Mouse (Mus musculus): ENCODE data around the gene Nfkbie. TPM values are rescaled to one million over a fixed set of nuclear protein-coding genes. Genes with fewer than 3 reads are reported as not detected.
A peak's percentile ranks its signal among the peaks of the same experiment; 100 is the strongest.

Gene Nfkbie
- polyA plus RNA-seq, 1 experiment from 2014 or later, result 2.7 TPM

- H3K9ac ChIP-seq, result peak overlapping the region; percentile 87
- H3K4me3 ChIP-seq, result peak overlapping the region; percentile 69
- peak overlapping the region; percentile 99 for H3K4me2 ChIP-seq
- peaks cover 25% of the 10 kb centered on the region for H3K36me3 ChIP-seq
- H3K27me3 ChIP-seq (replicated peaks), result peaks cover 5% of the 10 kb centered on the region; the same call in 1 of the 2 replicates
- no peaks in the 10 kb centered on the region for H3K9me3 ChIP-seq
- peaks cover 63% of the 10 kb centered on the region for H3K4me1 ChIP-seq
- WGBS, result 25% methylated on average over 8 of the region's 8 CpGs
- peak overlapping the region; percentile 80 for H3K27ac ChIP-seq (replicated peaks)
- ATAC-seq (ENCODE audit: extremely low read depth, insufficient number of reproducible peaks, low FRiP score, low TSS enrichment), result no peak
Measured at GRCm38 (mm10) chr17:45592606-45593431, 37.3 kb downstream of the Nfkbie start.

DNA sequence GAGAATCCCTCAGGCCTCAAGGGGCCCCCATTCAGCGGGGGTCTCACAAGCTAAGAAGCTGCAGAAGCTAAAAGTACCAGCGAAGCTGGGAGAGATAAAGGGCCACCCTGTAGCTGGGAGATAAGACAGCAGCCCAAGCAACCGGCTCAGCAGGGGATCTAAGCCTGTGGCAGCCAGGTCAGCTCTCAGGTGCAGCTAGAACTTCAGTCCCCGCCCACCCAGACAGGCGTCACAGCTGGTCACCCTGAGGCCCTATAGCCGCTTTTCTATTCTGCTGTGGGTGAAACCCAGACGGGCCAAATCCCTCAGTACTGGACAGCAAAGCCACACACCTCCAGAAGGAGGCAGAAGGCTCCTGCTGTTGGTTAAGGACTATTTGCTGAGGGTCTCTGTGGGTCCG is 38.0 kb downstream of the Nfkbie start:
- Histone ChIP-seq H3K9me3 (no peaks in the 10 kb centered on the region), H3K9ac (peak overlapping the region; percentile 87), H3K27ac (replicated peaks) (no peak overlapping the region; the same call in 1 of the 2 replicates), H3K4me1 (peaks cover 64% of the 10 kb centered on the region), H3K4me3 (peak overlapping the region; percentile 69), H3K4me2 (peak overlapping the region; percentile 99), H3K36me3 (peaks cover 18% of the 10 kb centered on the region), H3K27me3 (replicated peaks) (peaks cover 5% of the 10 kb centered on the region; the same call in 1 of the 2 replicates)
- ATAC-seq (ENCODE audit: extremely low read depth, insufficient number of reproducible peaks, low FRiP score, low TSS enrichment), result 0 out of 2 replicates have a peak, but pooled peaks have one; percentile 6
- WGBS, result 20% methylated on average over 8 of the region's 8 CpGs

- Histone ChIP-seq H3K9me3 (no peaks in the 10 kb centered on the region), H3K4me2 (peak overlapping the region; percentile 99), H3K4me1 (peaks cover 71% of the 10 kb centered on the region), H3K9ac (peak overlapping the region; percentile 87), H3K27ac (replicated peaks) (no peak overlapping the region), H3K27me3 (replicated peaks) (peaks cover 5% of the 10 kb centered on the region; the same call in 1 of the 2 replicates), H3K36me3 (peaks cover 11% of the 10 kb centered on the region), H3K4me3 (peak overlapping the region; percentile 69)
- ATAC-seq (ENCODE audit: extremely low read depth, insufficient number of reproducible peaks, low FRiP score, low TSS enrichment), result no peak
- WGBS, result 40% methylated on average over 8 of the region's 8 CpGs
Measured at GRCm38 (mm10) chr17:45594195-45594594, 38.7 kb downstream of the Nfkbie start.

DNA sequence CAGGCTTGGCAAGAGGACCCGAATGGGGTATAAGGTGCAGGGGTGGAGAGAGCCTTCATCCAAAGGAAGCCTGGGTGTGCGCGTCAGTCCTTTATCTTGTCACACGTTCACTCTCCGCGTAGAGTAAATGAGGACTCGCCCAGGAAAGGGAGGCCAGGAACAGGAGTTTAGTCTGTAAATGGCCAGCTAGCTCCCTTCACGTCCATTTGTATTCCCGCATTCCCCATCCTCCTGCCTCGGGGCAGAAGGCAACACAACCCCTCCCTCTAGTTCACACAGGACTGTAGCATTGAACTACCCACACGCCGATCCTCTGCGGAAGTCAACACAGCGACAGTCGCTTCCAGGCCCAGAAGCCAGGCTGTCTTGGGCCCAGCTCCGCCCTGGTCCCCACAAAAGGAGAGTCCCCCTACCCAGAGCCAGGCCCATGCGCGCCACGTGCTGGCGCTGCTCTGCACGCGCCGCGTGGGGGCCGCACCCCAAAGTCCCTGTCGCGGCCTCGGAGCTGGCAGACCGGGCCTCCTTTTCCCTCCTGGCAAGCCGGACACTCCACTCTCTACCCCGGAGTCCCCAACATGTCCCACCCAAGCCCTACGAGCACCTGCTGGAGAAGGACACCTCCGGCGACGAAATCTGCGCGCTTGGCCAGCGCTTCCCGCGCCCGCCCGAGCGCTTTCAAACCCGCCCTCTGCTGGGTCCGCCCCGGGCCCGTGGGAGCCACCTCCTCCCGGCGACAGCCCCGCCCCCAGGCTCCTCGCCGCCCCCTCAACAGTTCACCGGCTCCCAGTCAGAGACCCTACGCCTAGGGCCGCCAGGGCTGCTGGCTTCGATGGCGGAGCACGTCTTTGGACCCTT is 39.6 kb downstream of the Nfkbie start:
- WGBS, result 2% methylated on average over 48 of the region's 58 CpGs
- peak overlapping the region; percentile 87 for H3K9ac ChIP-seq
- H3K27me3 ChIP-seq (replicated peaks), result peaks cover 6% of the 10 kb centered on the region; the same call in 1 of the 2 replicates
- H3K4me1 ChIP-seq, result peaks cover 80% of the 10 kb centered on the region
- ATAC-seq (ENCODE audit: extremely low read depth, insufficient number of reproducible peaks, low FRiP score, low TSS enrichment), result peak; percentile 67
- H3K36me3 ChIP-seq, result peaks cover 2% of the 10 kb centered on the region
- H3K4me2 ChIP-seq, result peak overlapping the region; percentile 99
- H3K9me3 ChIP-seq, result no peaks in the 10 kb centered on the region
- peak overlapping the region; percentile 69 for H3K4me3 ChIP-seq
- H3K27ac ChIP-seq (replicated peaks), result peak overlapping the region; percentile 74

DNA sequence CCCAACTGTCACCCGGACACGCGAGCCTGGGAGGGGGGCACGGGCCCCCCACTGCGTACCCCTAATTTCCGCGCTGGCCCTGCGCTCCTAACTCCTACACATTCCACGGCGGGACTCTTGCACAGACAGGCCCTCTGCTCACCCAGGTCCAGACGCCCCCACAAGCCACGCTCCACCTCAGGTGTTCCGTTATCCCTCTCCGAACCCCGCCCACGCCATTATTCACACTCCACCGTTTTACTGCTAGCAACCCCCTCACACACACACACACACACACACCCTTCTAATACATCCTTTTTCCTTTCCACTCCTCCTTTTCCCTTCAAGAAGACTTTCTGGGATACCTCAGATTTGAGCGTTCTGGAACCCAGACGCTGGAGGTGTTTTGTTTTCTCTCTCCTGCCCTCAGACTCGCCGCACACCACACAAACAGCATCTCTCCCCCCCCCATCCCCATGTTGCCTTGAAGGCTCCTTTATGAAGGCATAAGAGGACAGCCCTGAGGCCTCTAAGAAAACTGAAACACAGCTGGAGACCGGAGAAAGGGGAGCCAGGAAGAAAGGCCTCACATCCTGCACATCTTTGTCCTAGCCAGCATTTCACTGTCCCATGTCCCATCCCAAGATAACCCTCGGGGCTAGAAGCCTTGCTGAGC is 40.4 kb downstream of the Nfkbie start:
- H3K4me2 ChIP-seq, result peak overlapping the region; percentile 99
- H3K9me3 ChIP-seq, result no peaks in the 10 kb centered on the region
- 15% methylated on average over 23 of the region's 23 CpGs for WGBS
- no peak for ATAC-seq (ENCODE audit: extremely low read depth, insufficient number of reproducible peaks, low FRiP score, low TSS enrichment)
- H3K27me3 ChIP-seq (replicated peaks), result peaks cover 14% of the 10 kb centered on the region
- peak overlapping the region; percentile 87 for H3K9ac ChIP-seq
- no peaks in the 10 kb centered on the region for H3K36me3 ChIP-seq
- peaks cover 82% of the 10 kb centered on the region for H3K4me1 ChIP-seq
- H3K27ac ChIP-seq (replicated peaks), result peak overlapping the region; percentile 74
- H3K4me3 ChIP-seq, result peak overlapping the region; percentile 69

DNA sequence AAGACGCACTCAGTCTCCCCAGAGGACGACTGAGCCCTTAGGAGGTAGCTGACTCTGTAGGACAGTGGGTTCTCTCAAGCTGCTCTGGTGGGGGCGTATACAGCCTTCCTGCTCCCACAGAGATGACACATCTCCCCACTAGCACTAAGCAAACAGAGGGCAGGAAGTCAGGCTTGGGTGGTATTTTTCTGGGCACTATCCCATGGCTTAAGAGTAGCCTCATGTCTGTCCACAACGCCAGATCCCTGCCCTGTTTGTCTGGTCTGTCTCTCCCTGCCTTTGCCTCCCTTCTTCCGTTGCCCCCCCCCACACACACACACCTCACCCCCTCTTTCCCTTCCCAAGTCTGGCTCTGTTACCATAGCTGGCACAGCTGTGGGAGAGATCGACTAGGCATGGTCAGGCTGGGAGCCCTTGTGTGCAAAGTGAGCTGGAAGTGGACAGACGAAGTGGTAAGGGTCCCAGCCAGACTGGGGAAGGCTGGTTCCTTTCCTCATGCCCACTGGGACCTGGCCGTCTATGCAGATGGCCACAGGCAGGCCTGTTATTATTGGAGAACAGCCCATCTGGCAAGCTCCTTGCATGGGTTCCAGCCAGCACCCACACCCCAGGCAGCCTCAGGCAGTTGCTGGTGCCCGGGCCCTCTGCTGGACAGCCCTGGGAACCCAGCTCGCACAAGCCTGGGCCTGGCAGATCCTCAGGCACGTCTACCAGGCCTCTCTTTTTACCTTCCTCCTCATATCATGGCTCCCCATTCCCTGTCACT is 41.3 kb downstream of the Nfkbie start:
- no peak overlapping the region for H3K4me3 ChIP-seq
- peaks cover 82% of the 10 kb centered on the region for H3K4me1 ChIP-seq
- H3K27ac ChIP-seq (replicated peaks), result peak overlapping the region; percentile 74
- peak overlapping the region; percentile 9; the same call in 1 of the 2 replicates for H3K4me2 ChIP-seq
- no peaks in the 10 kb centered on the region for H3K36me3 ChIP-seq
- peak overlapping the region; percentile 87; the same call in 1 of the 2 replicates for H3K9ac ChIP-seq
- ATAC-seq (ENCODE audit: extremely low read depth, insufficient number of reproducible peaks, low FRiP score, low TSS enrichment), result no peak
- H3K9me3 ChIP-seq, result no peaks in the 10 kb centered on the region
- WGBS, result 32% methylated on average over 11 of the region's 11 CpGs
- peaks cover 20% of the 10 kb centered on the region for H3K27me3 ChIP-seq (replicated peaks)

DNA sequence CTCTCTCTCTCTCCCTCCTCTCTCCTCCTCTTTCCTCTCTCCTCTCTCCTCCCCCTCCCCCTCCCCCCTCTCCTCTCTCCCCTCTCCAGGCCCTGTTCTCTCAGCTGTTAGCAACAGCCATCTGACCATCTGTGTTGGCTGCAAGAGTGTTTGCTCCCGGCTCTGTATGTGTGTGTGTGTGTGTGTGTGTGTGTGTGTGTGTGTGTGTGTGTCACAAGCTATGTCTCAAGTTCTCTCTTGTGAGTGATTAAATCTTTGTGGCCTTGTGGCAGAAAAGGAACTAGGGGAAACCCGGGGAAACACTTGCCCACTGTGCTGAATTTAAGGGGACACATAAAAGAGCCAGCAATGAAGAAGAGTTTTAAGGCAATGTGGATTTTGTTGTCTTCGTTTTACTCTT is 42.3 kb downstream of the Nfkbie start:
- H3K4me3 ChIP-seq, result no peak overlapping the region
- H3K4me2 ChIP-seq, result no peak overlapping the region
- H3K27ac ChIP-seq (replicated peaks), result no peak overlapping the region
- H3K9ac ChIP-seq, result no peak overlapping the region
- no peaks in the 10 kb centered on the region for H3K36me3 ChIP-seq
- no peak for ATAC-seq (ENCODE audit: extremely low read depth, insufficient number of reproducible peaks, low FRiP score, low TSS enrichment)
- WGBS, result 46% methylated on average over 3 of the region's 3 CpGs
- H3K9me3 ChIP-seq, result no peaks in the 10 kb centered on the region
- H3K4me1 ChIP-seq, result peaks cover 78% of the 10 kb centered on the region
- H3K27me3 ChIP-seq (replicated peaks), result peaks cover 26% of the 10 kb centered on the region

DNA sequence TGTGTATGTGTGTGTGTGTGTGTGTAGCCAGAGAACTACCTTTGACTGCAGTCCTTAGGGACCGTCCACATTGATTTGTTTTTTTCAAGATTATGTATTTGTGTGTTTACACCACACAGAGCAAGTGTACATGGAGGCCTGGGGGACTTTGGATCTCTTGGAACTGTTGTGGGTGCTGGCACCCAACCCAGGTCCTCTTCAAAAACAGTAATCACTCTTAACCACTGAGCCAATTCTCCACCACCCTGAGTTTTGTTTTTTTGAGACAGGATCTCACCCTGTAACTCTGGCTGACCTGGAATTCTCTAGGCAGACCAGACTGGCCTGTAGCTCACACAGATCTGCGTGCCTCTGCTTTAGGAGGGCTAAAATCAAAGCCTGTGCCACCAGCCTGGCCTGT is 42.9 kb downstream of the Nfkbie start:
- 89% methylated on average over 2 of the region's 2 CpGs for WGBS
- H3K36me3 ChIP-seq, result no peaks in the 10 kb centered on the region
- H3K4me1 ChIP-seq, result peaks cover 73% of the 10 kb centered on the region
- no peak overlapping the region for H3K27ac ChIP-seq (replicated peaks)
- H3K9me3 ChIP-seq, result no peaks in the 10 kb centered on the region
- ATAC-seq (ENCODE audit: extremely low read depth, insufficient number of reproducible peaks, low FRiP score, low TSS enrichment), result no peak
- peaks cover 26% of the 10 kb centered on the region for H3K27me3 ChIP-seq (replicated peaks)
- no peak overlapping the region for H3K9ac ChIP-seq
- H3K4me3 ChIP-seq, result no peak overlapping the region
- H3K4me2 ChIP-seq, result no peak overlapping the region

DNA sequence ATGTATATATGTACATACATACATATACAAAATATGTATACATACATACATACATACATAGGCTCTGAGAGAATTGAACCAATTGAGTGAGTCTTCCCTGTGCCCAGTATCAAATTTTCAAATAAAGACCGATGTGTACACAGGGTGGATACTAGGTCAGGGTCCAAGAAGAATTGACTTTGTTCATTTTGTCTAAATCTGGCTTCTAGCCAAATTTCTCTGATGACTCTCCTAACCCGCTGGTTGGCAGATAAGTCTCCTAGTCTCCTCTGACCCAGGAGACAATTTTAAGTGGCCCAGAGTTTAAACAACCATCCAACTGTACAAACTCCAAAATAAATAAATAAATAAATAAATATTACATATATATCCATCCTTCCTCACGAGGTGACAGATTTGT is 43.4 kb downstream of the Nfkbie start:
- H3K4me1 ChIP-seq, result peaks cover 67% of the 10 kb centered on the region
- H3K9ac ChIP-seq, result peak overlapping the region; percentile 81; the same call in 1 of the 2 replicates
- WGBS, result 47% methylated on average over 3 of the region's 3 CpGs
- no peaks in the 10 kb centered on the region for H3K9me3 ChIP-seq
- no peaks in the 10 kb centered on the region for H3K36me3 ChIP-seq
- peaks cover 26% of the 10 kb centered on the region for H3K27me3 ChIP-seq (replicated peaks)
- H3K27ac ChIP-seq (replicated peaks), result no peak overlapping the region
- peak overlapping the region; percentile 54 for H3K4me3 ChIP-seq
- H3K4me2 ChIP-seq, result peak overlapping the region; percentile 80
- no peak for ATAC-seq (ENCODE audit: extremely low read depth, insufficient number of reproducible peaks, low FRiP score, low TSS enrichment)

DNA sequence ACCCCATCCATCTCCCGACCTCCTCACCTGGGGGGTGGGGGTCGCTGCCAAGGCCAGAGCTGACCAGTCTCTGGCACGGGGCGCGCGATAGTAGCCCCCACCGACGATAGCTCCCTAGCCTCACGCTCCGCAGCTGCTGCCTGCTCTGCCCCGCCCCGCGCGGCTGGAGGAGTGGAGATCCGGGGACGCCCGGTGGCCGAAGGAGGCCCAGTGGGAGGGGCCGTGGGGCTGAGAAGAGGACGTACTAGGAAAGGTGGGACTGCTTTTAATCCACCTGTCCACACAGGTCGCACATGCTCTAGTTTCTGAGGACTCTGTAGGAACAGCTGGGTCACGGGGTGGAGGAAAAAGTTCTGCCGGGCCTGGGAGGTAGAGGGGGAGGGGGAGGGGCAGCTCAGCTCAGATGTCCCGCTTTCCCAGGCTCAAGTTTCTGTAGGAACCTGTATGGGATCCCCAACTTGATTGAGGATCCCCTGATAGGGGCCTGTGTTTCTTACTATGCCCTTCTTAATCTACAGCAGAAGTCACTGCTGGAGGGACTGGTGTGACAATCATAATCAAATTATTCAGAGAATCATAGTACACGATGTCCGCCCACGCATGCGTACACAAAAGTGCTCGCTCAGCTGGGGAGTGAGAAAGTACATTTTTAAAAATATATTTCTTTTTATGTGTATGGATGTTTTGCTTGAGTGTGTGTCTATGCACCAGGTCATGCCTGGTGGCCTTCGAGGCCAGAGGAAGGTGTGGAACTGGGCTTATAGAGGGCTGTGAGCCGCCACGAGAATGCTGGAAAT is 44.1 kb downstream of the Nfkbie start, which contains the start of gene Slc29a1:
Gene Slc29a1, minus strand, starts transcription at position 161 of the 797 bp plus-strand sequence.
- ATAC-seq (ENCODE audit: extremely low read depth, insufficient number of reproducible peaks, low FRiP score, low TSS enrichment), result no peak
- peak within 1 kb of the TSS; percentile 54 for H3K4me3 ChIP-seq
- peak within 1 kb of the TSS; percentile 81 for H3K9ac ChIP-seq
- peaks cover 20% of the 10 kb centered on the region for H3K27me3 ChIP-seq (replicated peaks)
- no peaks in the 10 kb centered on the region for H3K9me3 ChIP-seq
- no peak within 1 kb of the TSS for H3K27ac ChIP-seq (replicated peaks)
- WGBS, result 18% methylated on average over 32 of the region's 32 CpGs
- H3K36me3 ChIP-seq, result no peaks in the 10 kb centered on the region
- peaks cover 60% of the 10 kb centered on the region for H3K4me1 ChIP-seq
- peak within 1 kb of the TSS; percentile 80 for H3K4me2 ChIP-seq

Data from heart, embryonic 13.5 days (tissue).